Comparison of ENCODE assay signal across 8 mouse cellular contexts in genomic region chr12:35995799-35996198, GRCm38 (mm10). TPM values are rescaled to one million over a fixed set of nuclear protein-coding genes. Genes with fewer than 3 reads are reported as not detected.
A peak's percentile ranks its signal among the peaks of the same experiment; 100 is the strongest.
DNase-seq lines count a peak whose midpoint lies in the region; ATAC-seq and TF ChIP-seq lines count a peak whose summit lies in the region.

No protein-coding gene starts in this region.

- H3K27ac ChIP-seq in hindbrain, embryonic 10.5 days = no peak overlapping the region
- no peak overlapping the region for H3K27ac ChIP-seq in hindbrain, embryonic 13.5 days

- no peaks in the 10 kb centered on the region for H3K9me3 ChIP-seq in hindbrain, embryonic 10.5 days
- no peaks in the 10 kb centered on the region for H3K9me3 ChIP-seq in hindbrain, embryonic 13.5 days

- H3K4me3 ChIP-seq in hindbrain, embryonic 10.5 days = no peak overlapping the region
- no peak overlapping the region for H3K4me3 ChIP-seq in hindbrain, embryonic 13.5 days

- POLR2A ChIA-PET in Patski (lab: Charles Lee) = no interaction called here

- H3K27me3 ChIP-seq in hindbrain, embryonic 10.5 days (ENCODE audit: insufficient read depth, poor library complexity, severe bottlenecking) = no peaks in the 10 kb centered on the region
- H3K27me3 ChIP-seq in hindbrain, embryonic 13.5 days = no peaks in the 10 kb centered on the region
- H3K27me3 ChIP-seq in Patski = no peaks in the 10 kb centered on the region

- H3K36me3 ChIP-seq in hindbrain, embryonic 10.5 days = no peaks in the 10 kb centered on the region
- no peaks in the 10 kb centered on the region for H3K36me3 ChIP-seq in hindbrain, embryonic 13.5 days

- H3K4me2 ChIP-seq in hindbrain, embryonic 13.5 days = no peak overlapping the region

- in situ Hi-C loops in Patski (cut with MboI; ENCODE audit: low pct_unique_long_range_greater_than_20kb) = no loop called here

- peak; percentile 66 for TF ChIP-seq CTCF in Patski (IDR thresholded peaks at IDR 0.05)

- DNase-seq in hindbrain, embryonic 10.5 days (ENCODE audit: low spot score) = peak; percentile 23
- DNase-seq in 3T3-L1 (ENCODE audit: low read depth, low spot score) (peak; percentile 65), Patski (ENCODE audit: low read depth, low spot score) (no peak)
- peak; percentile 89 for DNase-seq in embryo, embryonic 10 days (ENCODE audit: low spot score)
- peak; percentile 39 for DNase-seq in hindlimb bud, embryonic 11.5 days (ENCODE audit: extremely low spot score, low read depth, low spot score)
- DNase-seq in retina, adult 2 months (ENCODE audit: low read depth, low spot score) = peak; percentile 30
- DNase-seq in spleen, adult 18-20 months = no peak

- H3K4me1 ChIP-seq in hindbrain, embryonic 10.5 days (replicated peaks) = peaks cover 16% of the 10 kb centered on the region
- peaks cover 23% of the 10 kb centered on the region for H3K4me1 ChIP-seq in hindbrain, embryonic 13.5 days (replicated peaks)

- WGBS in hindbrain, embryonic 10.5 days = 37% methylated on average over 5 of the region's 5 CpGs
- WGBS in hindbrain, embryonic 13.5 days = 27% methylated on average over 5 of the region's 5 CpGs

- no peak for ATAC-seq in hindbrain, embryonic 13.5 days (ENCODE audit: low FRiP score)
- ATAC-seq in Patski = no peak

- no peak overlapping the region for H3K9ac ChIP-seq in hindbrain, embryonic 13.5 days

- CTCF ChIA-PET in Patski (lab: Charles Lee) = interaction anchor here (0.7 to 1.3 kb wide), 4 partner anchors 8 to 99 kb away, joined by 3 to 4 read pairs (median 3); no protein-coding TSS in a partner anchor

RNA-seq across cellular contexts. Expression of gene Agr2, which starts 3.1 kb away (rescaled TPM):
- 0.36 TPM in 1 of 2 replicates, not detected in the other for polyA plus RNA-seq in hindbrain, embryonic 10.5 days (2016; fragmentation: Nextera tagmentation; extraction: Ambion mirVana)
- polyA plus RNA-seq in hindbrain, embryonic 13.5 days (2015; fragmentation: Nextera tagmentation; extraction: Ambion mirVana) = 1.1 TPM in 1 of 2 replicates, not detected in the other
- 0.09 TPM for polyA plus RNA-seq in Patski (2021)

RNA-seq across cellular contexts. Expression of gene Tspan13, which starts 46.5 kb away (rescaled TPM):
- polyA plus RNA-seq in hindbrain, embryonic 10.5 days (2016; fragmentation: Nextera tagmentation; extraction: Ambion mirVana) = 172 and 204 TPM in 2 replicates
- polyA plus RNA-seq in hindbrain, embryonic 13.5 days (2015; fragmentation: Nextera tagmentation; extraction: Ambion mirVana) = 408 and 421 TPM in 2 replicates
- 12.6 TPM for polyA plus RNA-seq in Patski (2021)

Comparison
In these comparisons a context has a peak if more than half of its experiments do, and no peak if none do; other contexts are left out.
1. DNase-seq: peak in hindbrain, embryonic 10.5 days (single experiment), 3T3-L1 (single experiment), embryo, embryonic 10 days (single experiment), hindlimb bud, embryonic 11.5 days (single experiment) and retina, adult 2 months (single experiment); none in Patski (single experiment) and spleen, adult 18-20 months (0 of 2).
2. RNA of gene Tspan13, which starts 46.5 kb away (polyA plus RNA-seq): 408 to 421 TPM in hindbrain, embryonic 13.5 days and 172 to 204 TPM in hindbrain, embryonic 10.5 days; 12.6 TPM in Patski (single experiment); every median in the first group is over 10 times any median in the second.